Mouse (Mus musculus): Measurements from ENCODE around the gene Nrxn3.
A peak's percentile ranks its signal among the peaks of the same experiment; 100 is the strongest.

The Nrxn3 gene

DNA sequence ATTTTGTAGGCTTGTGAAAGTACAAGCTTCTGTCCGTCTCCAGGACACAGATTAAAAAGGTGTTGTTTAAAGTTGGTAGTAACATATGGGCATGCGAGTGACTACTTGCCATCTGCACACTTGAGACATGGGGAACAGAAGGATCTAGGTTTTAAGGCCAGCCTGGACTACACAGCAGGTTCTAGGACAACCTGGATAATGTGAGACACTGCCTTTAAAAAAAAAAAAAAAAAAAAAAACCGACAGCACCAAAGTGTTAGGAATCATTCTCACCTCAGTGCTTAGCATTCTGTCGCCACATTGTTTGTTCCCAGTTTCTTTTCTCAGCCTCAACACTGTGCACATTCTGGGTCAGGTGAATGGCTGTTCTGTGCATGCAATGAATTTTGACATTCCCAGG, 985.2 kb downstream of the Nrxn3 start:
- DNase-seq (ENCODE audit: low spot score): no peak

DNA sequence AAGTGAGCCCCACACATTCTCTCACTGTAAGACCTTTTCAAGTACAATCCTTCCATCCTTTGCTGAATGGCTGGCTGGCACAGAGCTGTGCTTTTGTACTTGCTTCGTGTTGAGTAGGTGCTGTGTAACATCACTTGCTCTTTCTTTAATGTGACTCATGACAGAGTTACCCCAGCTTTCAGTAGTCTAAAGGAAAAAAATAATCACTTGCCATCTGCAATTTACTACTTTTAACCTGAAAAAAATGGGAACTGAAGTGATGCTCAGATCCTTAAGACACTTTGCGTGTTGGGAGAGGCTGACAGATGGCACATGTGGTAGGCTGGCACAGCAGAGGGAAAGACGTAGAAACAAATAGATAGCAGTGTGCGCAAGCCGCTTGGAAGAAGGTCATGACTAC, 987.8 kb downstream of the Nrxn3 start:
- DNase-seq (ENCODE audit: low spot score): no peak

DNA sequence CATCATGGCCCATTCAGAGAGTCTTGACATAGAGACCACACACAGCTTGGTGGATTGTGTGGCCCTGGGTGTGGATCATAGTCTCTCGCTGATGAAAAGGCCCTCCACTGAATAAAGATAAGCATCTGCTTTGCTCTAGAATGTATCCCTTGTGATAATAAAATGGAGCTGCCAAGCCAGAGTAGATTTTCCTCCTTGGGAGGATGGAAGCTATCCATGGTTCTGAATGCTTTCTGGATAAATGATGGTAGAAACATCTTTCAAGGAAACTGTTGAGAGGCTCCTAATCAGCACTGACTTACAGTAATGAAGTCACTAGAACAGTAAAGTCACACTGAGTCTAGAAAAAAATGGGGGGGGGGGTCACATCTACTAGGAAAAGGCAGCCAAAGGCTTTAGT, 989.1 kb downstream of the Nrxn3 start:
- no peak for DNase-seq (ENCODE audit: low spot score)

DNA sequence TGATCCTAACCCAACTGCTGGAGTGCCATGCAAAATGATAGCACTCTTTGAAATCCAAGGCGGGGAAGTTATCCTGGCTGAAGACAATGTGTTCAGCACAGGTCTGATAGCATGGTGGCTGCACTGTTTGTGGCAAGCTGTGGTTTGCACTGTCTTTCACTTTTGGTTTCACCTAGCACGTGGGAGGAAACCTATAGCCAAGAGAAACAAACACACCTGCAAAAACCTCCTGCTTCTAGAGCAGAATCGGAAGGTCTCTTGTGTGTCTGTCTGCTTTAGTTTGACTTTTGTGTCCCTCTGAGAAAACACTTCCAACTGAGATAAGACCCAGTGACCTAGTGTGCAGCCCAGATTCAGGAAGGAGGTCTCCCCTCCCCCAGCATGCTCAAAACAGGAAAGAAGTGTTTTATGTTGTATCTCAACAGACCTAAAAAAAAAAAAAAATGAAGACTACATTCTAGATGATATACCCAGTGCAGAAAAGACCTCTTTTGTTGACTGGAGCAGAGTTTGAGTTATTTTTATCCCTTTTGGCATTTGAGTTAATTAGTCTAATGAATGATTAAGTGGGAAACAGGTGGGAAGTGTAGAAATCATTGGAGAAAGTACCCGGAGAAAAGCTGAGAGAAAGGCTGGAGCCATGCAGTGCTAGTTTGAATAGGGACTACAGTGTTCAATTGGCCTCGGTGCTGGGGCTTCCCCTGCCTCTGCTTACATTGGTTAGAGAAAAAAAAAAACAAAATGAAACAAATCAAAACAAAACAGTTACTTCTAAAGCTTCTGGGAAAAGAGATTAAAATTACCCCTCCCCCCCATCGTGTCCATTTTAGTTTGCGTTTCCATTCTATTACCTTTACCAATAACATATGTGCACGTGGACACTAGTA, 996.8 kb downstream of the Nrxn3 start:
- DNase-seq (ENCODE audit: low spot score): peak; percentile 81

DNA sequence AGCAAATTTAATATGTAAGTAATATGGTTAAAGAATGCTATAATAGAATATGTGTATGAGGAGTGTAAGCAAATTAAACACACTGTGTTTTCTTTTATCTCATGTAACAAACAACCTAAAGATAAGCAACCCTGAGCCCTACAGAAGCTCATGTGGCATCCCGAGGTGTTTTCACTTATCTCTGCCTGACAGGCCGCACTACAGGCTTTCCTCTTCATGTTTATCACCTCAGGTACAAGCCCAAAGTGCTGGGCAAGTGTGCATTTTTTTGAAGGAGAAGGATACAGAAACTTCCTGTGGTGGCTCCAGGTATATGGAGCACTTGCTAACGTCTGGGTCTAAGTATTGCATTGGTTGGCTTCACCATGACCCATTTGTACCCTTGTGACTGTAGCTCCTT, 998.3 kb downstream of the Nrxn3 start:
- no peak for DNase-seq (ENCODE audit: low spot score)

DNA sequence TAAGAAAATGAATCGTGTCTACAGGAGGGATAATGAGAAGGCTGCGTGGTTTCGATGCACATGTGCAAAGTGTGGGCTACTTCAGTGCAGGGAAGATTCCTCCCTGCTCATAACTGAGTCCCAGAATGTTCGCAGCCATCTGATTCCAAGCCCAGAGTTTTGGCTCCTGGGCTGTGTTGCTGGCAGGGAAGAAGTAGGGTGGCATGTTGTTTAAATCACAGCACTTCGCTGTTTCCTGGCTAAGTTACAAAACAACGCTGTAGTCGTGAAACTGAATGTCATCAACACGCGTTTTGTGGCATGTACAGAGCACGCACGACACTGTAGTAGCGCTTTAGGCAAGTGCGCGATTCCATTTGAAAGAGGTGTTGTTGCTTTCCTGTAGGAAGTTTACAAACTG, 999.8 kb downstream of the Nrxn3 start:
- no peak for DNase-seq (ENCODE audit: low spot score)

DNA sequence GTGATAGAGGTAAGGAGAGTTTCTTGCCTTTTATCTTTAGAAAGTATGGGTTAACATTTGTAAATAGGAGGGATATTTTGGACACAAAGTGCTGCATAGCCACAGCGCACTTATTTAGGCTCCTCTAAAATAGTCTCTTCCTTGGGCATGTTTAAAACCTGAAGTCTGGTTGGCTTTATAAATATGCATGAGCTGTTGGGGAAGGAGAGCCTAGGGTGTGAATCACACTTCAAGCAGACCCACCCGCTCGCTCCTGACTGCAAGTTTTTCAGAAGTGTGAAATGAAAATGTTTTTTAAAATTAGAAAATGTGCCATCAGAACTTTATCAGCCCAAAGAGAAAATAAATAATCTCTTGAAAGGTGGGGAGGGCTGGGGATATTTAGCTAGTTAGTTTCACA, 1001.4 kb downstream of the Nrxn3 start:
- DNase-seq (ENCODE audit: low spot score): no peak

DNA sequence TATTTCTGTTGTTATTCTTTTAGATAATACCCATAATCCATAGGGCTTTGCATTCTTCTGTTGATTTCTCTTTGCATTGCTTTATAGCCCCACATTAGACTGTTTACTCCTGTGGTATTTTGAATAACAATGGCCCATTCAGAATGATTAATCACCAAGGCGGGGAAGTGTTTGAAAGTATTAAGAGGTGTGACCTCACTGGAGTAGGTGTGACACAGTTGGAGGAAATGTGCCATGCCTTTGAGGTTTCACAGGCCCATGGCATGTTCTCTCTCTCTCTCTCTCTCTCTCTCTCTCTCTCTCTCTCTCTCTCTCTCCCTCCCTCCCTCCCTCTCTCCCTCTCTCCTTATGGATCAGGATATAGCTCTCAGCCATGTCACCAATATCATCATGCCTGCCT, 1019.6 kb downstream of the Nrxn3 start:
- no peak for DNase-seq (ENCODE audit: low spot score)

DNA sequence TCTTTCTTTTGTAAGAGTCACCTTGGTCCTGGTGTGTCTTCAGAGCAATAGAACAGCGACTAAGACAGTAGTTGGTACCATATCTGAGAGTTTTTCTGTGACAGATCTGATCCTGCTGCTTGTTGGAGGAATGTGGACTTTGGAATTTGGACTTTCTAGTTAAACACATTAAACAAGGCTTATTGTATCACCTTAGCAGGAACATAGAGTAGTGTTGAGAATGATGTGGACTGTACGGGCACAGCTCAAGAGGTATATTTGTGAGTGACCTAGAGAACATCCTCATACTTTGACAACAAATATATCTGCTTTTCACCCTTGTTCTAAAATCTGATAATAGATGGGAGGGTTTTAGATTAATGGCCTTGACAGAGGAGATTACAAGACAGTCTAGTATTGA, 1020.1 kb downstream of the Nrxn3 start:
- no peak for DNase-seq (ENCODE audit: low spot score)

DNA sequence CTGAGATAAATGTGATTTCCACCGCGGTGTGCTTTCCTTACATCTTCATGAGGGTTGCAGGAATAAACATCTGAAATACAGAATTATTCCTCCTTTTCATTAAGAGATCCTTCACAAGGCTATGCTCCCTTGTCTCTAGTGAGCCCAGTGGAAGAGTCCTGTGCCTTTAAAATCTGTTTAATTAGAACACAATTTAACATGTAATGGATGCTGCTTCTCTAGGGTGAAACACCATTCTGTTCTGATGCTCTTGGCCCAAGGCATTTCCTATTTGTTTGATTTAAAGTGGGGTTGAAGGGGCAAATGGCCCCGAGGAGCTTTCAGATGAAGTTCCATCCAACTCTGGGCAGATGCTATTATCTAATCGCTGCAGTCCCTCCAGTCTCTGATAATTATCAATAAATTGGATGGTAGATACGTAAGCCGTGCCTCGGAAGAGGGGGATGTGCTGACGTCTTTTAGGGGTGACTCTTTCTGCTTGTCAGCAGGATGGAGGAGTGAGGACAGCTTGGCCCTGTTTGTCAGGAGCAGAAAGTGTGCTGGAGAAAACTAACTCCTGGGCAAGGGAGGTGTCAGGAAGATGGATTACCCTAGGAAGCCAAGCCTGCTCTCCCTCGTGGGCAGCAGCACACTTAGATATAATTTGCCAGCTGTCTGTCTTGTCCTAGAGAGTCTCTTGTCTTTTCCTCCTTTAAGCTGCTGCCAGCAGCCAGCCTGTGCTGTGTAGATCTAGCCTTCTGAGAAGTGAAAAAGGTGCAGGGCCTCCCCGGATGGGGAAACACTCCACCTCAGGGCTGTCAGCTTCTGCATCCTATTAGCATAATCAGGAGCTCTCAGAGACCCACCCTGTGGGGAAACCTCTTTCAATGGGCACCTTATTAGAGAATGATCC, 1041.8 kb downstream of the Nrxn3 start:
- DNase-seq (ENCODE audit: low spot score): no peak

DNA sequence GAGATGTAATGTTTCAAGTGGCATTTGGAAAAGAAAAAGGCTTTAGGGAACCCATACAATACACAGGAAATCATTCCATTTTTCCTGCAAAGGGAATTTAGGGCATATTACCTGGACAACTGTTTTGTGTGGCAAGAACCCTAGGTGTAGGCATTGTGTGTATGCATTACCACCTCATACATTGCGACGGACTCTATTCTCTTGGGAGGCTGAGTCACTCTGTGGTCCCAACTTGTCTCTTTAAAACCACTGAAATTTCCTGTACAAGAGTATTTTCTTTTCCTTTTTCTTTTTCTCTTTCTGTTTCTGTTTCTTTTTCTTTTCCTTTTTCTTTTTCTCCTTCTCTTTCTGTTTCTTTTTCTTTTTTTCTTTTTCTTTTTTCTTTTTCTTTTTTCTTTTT, 1042.5 kb downstream of the Nrxn3 start:
- DNase-seq (ENCODE audit: low spot score): no peak

DNA sequence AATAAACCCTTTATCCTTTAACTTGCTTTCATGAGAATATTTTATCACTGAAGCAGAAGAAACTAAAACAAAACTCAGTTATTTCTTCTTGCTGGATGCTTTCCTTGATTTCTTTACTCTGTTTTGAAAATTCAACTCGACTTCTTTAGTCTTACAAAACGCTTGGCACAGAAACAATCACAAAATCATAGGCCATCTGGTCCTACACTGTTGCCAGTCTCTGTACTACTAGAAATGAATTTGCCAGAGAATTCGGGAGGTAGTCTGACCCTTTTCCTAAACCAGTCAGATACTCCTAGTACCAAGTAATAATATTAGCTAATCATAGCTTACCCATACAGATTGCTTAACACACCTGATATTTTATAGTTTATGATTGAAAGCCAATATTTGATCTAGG, 1066.1 kb downstream of the Nrxn3 start:
- no peak for DNase-seq (ENCODE audit: low spot score)

DNA sequence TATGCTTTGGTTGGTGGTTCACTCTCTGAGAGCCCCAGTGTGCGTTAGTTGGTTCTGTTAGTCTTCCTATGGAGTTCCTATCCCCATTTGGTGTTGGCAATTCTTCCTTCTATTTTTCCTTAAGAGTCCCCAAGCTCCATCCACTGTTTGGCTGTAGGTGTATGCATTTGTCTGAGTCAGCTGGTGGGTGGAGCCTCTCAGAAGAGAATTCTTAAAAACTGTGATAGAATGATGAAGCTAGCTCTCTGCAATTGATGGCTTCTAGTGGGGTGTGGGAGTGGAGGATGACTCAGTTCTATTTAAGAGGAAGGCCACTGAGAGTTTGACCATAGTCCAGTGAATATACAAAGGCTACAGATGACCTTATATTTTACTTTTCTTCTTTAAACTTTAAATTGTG, 1067.3 kb downstream of the Nrxn3 start:
- no peak for DNase-seq (ENCODE audit: low spot score)

DNA sequence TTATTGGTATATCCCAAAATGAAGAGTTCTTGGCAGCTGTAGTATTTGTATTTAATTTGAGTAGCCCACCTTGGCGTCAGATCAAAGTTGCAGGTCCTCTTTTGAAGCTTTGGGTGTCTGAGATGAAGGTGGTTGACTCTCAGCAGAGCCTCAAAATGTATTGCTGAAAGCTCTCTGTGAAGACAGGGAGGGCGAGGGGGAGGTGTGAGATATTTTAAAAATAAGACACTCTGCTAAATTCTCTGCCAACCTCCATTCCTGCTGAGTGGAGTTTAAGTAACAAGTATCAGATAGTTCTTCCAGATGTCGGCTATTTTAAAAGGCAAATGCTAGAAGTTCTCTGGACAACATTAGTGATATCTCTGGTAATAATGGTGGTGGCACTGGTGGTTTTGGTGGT, 1069.2 kb downstream of the Nrxn3 start:
- DNase-seq (ENCODE audit: low spot score): no peak

DNA sequence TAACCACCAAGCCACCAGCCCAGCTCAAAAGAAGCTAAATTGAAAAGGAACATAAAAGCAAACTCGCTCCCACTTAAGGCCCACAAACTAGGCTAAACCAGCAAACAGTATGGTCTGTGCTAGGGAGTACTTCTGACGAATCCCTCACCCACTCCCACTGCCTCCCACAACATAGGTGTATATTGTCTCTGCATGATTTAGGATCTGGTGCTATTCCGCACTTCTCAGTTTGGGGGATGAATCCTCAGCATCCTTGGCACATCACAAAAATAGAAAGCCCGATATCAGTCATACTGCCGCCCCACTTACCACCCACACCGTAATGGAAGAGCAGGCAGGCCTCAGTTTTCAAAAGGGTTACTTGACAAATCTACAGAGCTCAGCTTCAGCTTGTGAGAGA, 1072.1 kb downstream of the Nrxn3 start:
- DNase-seq (ENCODE audit: low spot score): no peak

DNA sequence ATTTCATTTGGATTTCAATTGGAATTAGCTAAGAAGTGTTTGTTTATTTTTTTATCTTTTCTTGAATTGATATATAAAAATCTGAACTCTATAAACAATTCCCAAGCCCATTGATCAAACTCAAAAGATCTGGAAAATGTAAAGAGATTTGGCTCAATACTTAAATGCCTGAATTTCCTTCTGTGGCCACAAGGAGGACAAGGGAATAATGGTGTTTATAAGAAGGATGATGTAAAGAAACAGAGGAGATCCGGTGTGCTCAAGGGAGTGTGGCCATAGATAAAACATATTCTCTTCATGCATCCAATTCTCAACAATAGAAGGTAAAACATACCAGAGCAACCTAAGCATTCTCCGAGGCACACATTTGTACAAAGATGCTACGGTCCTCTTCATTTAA, 1085.5 kb downstream of the Nrxn3 start:
- no peak for DNase-seq (ENCODE audit: low spot score)

DNA sequence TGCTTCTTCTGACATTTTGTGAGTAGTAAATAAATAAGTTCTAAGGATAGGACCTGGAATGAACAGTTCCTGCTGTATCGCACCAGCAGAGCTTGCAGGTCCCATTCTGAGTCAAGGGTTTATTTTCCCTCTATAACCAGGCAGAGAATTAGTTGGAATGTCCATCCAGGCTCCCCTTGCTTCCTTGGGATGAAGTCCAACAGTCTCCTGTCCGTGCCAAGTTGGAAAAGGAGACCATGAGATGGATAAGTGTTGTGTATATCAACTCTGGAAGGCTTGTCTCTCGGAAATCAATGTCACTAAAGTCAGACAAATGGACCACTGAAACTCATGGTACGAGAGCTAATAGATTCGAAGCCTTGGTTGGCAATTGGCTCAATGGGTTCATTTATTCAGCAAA, 1087.5 kb downstream of the Nrxn3 start:
- no peak for DNase-seq (ENCODE audit: low spot score)

DNA sequence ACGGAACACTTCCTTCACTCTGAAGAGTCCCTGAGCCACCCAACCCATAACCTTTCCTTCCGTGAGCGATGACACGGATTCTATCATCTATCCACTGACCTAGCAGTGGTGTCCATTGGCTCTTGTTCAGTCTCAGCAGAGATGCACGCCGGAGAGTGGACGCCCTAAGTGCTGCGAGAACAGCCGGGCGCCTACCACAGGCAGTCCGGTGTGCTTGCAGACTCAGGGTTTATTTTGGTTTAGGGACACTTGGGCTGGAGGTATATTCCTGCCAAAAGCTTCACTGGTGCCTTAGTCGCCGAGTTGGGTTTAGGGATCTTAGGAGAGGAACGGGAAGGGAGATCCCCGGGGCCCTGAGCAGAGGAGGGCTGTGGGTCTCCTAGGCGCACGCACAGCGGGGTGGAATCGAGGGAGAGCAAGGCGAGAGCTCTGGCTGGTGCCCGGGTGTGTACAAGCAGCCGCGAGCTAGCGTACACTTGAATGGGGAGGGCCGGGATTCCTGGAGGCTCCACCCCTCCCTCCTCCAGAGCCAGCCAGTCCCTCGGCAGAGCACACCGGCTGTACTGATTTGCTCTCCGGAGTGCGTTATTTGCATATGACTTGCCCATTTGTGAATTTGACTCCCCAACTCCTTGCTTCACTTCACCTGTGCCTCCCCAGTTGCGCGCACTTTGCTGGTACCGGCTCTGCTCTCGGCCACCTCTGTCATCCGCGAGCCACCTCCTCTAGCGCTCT, 1089.3 kb downstream of the Nrxn3 start:
- no peak for DNase-seq (ENCODE audit: low spot score)

DNA sequence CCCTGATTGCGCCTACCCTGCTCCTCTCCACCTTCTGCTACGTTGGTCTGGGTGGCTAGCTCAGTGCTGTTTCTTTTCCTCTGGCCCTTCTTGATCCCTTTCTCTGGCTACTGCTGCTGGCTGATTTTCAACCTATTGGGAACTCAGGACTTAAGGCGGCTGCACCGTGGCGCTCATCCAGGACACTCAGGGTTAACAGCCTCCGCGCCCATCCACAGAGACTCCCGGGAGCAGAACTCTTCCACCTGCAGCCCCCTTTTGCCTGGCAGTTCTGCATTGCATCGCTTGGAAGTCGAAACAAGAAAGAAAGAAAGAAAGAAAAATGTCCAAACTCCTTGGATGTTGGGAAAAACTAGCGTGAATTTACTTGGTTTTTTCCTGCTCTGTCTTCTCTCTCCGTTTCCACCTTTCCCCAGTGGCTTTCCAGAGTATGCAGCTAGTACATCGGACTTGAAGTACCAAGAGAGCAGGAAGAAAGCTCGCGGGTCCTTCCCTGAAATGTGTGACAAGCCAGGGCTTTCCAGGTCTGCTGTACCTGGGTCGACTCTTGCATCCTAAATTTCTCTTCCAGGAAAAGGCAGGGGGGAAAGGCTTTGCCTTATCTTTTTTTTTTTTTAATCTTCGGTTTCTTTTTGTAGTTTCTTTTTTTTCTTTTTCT, 1090.0 kb downstream of the Nrxn3 start:
- DNase-seq (ENCODE audit: low spot score): no peak

DNA sequence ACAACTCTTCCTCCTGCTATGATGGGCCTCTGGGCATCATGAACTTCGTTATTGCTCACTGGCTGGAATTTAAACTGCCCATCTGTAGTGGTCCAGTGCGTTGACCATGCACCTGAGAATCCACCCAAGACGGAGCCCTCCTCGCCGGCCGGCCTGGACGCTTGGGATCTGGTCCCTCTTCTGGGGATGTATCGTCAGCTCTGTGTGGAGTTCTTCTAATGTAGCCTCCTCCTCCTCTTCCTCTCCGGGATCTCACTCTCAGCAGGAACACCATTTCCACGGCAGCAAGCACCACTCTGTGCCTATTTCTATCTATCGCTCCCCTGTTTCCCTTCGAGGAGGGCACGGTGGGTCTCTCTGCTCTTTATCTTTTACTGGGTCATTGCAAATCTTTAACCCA, 1090.6 kb downstream of the Nrxn3 start:
- DNase-seq (ENCODE audit: low spot score): no peak

DNA sequence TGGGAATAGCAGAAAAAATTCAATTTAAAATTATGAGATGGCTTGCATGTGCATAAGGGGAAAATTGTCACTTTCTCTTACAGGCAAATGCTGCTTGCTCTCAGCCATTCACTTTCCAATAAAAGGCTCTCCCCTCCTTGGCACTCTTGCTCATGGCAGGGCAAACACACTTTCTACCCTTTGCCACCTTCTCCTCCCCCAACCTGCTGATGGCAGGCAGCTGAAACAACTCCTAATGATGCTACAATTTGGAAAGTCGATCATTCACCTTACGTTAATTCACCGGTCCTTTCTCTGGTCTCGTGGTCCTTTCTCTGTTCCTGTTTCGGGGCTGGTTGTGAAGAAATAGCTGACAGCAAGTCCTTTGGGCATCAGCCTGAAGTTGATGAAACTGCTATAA, 1091.0 kb downstream of the Nrxn3 start:
- no peak for DNase-seq (ENCODE audit: low spot score)

DNA sequence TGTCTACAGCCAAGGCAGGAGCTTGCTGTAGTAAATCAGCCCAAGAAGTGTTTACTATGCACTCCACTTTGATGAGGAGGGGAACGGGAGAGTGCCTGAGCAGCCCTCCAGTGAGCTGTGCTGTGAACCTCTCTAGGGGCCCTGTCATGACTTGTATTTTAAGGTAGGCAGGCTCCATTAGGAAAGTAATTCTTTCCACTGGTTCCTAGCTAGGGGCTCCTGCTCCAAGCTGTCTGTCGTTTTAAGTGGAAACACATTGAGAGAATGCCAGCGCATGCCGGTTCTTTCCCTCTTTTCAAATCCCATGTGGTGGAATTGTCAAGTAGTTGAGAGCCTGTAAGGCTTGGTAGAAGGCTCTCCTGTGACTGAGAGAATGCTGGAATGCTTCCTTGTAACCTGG, 1091.9 kb downstream of the Nrxn3 start:
- no peak for DNase-seq (ENCODE audit: low spot score)

Measured in T-cell, adult 2 months (primary cell).